Mouse (Mus musculus) intestine, embryonic 15.5 days (tissue): ENCODE measurements around the gene Dclre1b. TPM values are rescaled to one million over a fixed set of nuclear protein-coding genes. Genes with fewer than 3 reads are reported as not detected.

Source experiments
- ATAC-seq: fragments of 200-750 bp; cut with Nextera tagmentation; 2 replicates; pipeline ENCODE4 v1.8.0; 2017; ENCODE audit warnings: moderate TSS enrichment, moderate library complexity
- H3K27ac ChIP-seq: fragments of 300-500 bp; sonication (generic); 2 replicates; pipeline ENCODE4 v1.5.1; 2015; ENCODE audit warnings: mild to moderate bottlenecking, inconsistent platforms
- H3K27me3 ChIP-seq: fragments of 300-500 bp; sonication (generic); replicated peaks from 2 replicates; pipeline ENCODE4 v1.6.1; 2015; ENCODE audit warnings: inconsistent platforms
- H3K36me3 ChIP-seq: fragments of 300-500 bp; sonication (generic); 2 replicates; pipeline ENCODE4 v1.6.1; 2015; ENCODE audit warnings: inconsistent platforms
- H3K4me1 ChIP-seq: fragments of 300-500 bp; sonication (generic); replicated peaks from 2 replicates; pipeline ENCODE4 v1.6.1; 2015; ENCODE audit warnings: inconsistent platforms
- H3K4me2 ChIP-seq: fragments of 300-500 bp; sonication (generic); replicated peaks from 2 replicates; pipeline ENCODE4 v1.6.1; 2015; ENCODE audit warnings: mild to moderate bottlenecking, inconsistent platforms
- H3K4me3 ChIP-seq: fragments of 300-500 bp; sonication (generic); replicated peaks from 2 replicates; pipeline ENCODE4 v1.5.1; 2015; ENCODE audit warnings: inconsistent platforms
- H3K9ac ChIP-seq: fragments of 300-500 bp; sonication (generic); 2 replicates; pipeline ENCODE4 v1.6.1; 2015; ENCODE audit warnings: inconsistent platforms
- H3K9me3 ChIP-seq: fragments of 300-500 bp; sonication (generic); 2 replicates; pipeline ENCODE4 v1.6.1; 2016; ENCODE audit warnings: inconsistent platforms
- WGBS: fragments of 180-500 bp; shearing (Covaris S2); methylation state at CpG from one replicate; pipeline ENCODE4 v1.1.7; 2015; 5-methylcytosine and 5-hydroxymethylcytosine counted together
- polyA plus RNA-seq: library from polyadenylated mRNA; unstranded; fragments of >200 nt; fragmentation: Nextera tagmentation; extraction: Ambion mirVana; gene quantifications from 2 replicates; pipeline ENCODE4 v1.2.1, GENCODE M21; 2015

The Dclre1b gene
- polyA plus RNA-seq, 1 experiment from 2014 or later = 21.5 TPM

- H3K9ac ChIP-seq = no peak overlapping the region
- no peak for ATAC-seq
- H3K4me3 ChIP-seq = no peak overlapping the region
- H3K36me3 ChIP-seq = peaks cover 7% of the 10 kb centered on the region; the same call in 1 of the 2 replicates
- H3K9me3 ChIP-seq = no peaks in the 10 kb centered on the region
- no peak overlapping the region for H3K27ac ChIP-seq
- WGBS = 79% methylated on average over 5 of the region's 5 CpGs
- no peak overlapping the region for H3K4me2 ChIP-seq
- peaks cover 6% of the 10 kb centered on the region; the same call in 1 of the 2 replicates for H3K4me1 ChIP-seq
- H3K27me3 ChIP-seq = no peaks in the 10 kb centered on the region
Measured at GRCm38 (mm10) chr3:103780777-103781176, 28.5 kb downstream of the Dclre1b start.

- H3K36me3 ChIP-seq = peaks cover 7% of the 10 kb centered on the region; the same call in 1 of the 2 replicates
- no peak overlapping the region for H3K4me2 ChIP-seq
- no peaks in the 10 kb centered on the region for H3K27me3 ChIP-seq
- no peaks in the 10 kb centered on the region for H3K9me3 ChIP-seq
- no peak overlapping the region for H3K27ac ChIP-seq
- H3K4me3 ChIP-seq = no peak overlapping the region
- no peak overlapping the region for H3K9ac ChIP-seq
- WGBS = 87% methylated on average over 3 of the region's 3 CpGs
- H3K4me1 ChIP-seq = peaks cover 6% of the 10 kb centered on the region; the same call in 1 of the 2 replicates
- no peak for ATAC-seq
Measured at GRCm38 (mm10) chr3:103780271-103780670, 29.0 kb downstream of the Dclre1b start.

- H3K27ac ChIP-seq = no peak overlapping the region
- H3K4me1 ChIP-seq = peaks cover 6% of the 10 kb centered on the region; the same call in 1 of the 2 replicates
- ATAC-seq = no peak
- H3K27me3 ChIP-seq = no peaks in the 10 kb centered on the region
- H3K4me3 ChIP-seq = no peak overlapping the region
- H3K4me2 ChIP-seq = no peak overlapping the region
- H3K9me3 ChIP-seq = no peaks in the 10 kb centered on the region
- 86% methylated on average over 7 of the region's 7 CpGs for WGBS
- peaks cover 7% of the 10 kb centered on the region; the same call in 1 of the 2 replicates for H3K36me3 ChIP-seq
- no peak overlapping the region for H3K9ac ChIP-seq
Measured at GRCm38 (mm10) chr3:103779183-103779582, 30.1 kb downstream of the Dclre1b start.

GRCm38 (mm10) chr3:103778660-103779059, 30.6 kb downstream of the Dclre1b start:
- Histone ChIP-seq H3K36me3 (peaks cover 7% of the 10 kb centered on the region; the same call in 1 of the 2 replicates), H3K4me2 (no peak overlapping the region), H3K9me3 (no peaks in the 10 kb centered on the region), H3K4me1 (peaks cover 4% of the 10 kb centered on the region; the same call in 1 of the 2 replicates), H3K27ac (no peak overlapping the region), H3K27me3 (no peaks in the 10 kb centered on the region), H3K4me3 (no peak overlapping the region), H3K9ac (no peak overlapping the region)
- 76% methylated on average over 6 of the region's 6 CpGs for WGBS
- no peak for ATAC-seq

GRCm38 (mm10) chr3:103777940-103778339, 31.3 kb downstream of the Dclre1b start:
- Histone ChIP-seq H3K9ac (no peak overlapping the region), H3K36me3 (peaks cover 7% of the 10 kb centered on the region; the same call in 1 of the 2 replicates), H3K4me1 (no peaks in the 10 kb centered on the region; the same call in 1 of the 2 replicates), H3K27ac (no peak overlapping the region), H3K4me3 (no peak overlapping the region), H3K27me3 (no peaks in the 10 kb centered on the region), H3K9me3 (no peaks in the 10 kb centered on the region), H3K4me2 (no peak overlapping the region)
- whole genome bisulfite sequencing = 86% methylated on average over 11 of the region's 11 CpGs
- no peak for ATAC-seq

- Histone ChIP-seq H3K36me3 (peaks cover 7% of the 10 kb centered on the region; the same call in 1 of the 2 replicates), H3K27ac (no peak overlapping the region), H3K4me3 (no peak overlapping the region), H3K9me3 (no peaks in the 10 kb centered on the region), H3K4me2 (no peak overlapping the region), H3K4me1 (peaks cover 2% of the 10 kb centered on the region; the same call in 1 of the 2 replicates), H3K27me3 (no peaks in the 10 kb centered on the region), H3K9ac (no peak overlapping the region)
- no peak for ATAC-seq
- 89% methylated on average over 15 of the region's 15 CpGs for WGBS
Measured at GRCm38 (mm10) chr3:103774009-103774408, 35.2 kb downstream of the Dclre1b start.

GRCm38 (mm10) chr3:103773508-103773907, 35.7 kb downstream of the Dclre1b start:
- no peaks in the 10 kb centered on the region for H3K27me3 ChIP-seq
- H3K4me3 ChIP-seq = no peak overlapping the region
- no peak overlapping the region for H3K4me2 ChIP-seq
- H3K9me3 ChIP-seq = no peaks in the 10 kb centered on the region
- no peak overlapping the region for H3K27ac ChIP-seq
- no peak for ATAC-seq
- WGBS = 82% methylated on average over 3 of the region's 3 CpGs
- H3K9ac ChIP-seq = no peak overlapping the region
- H3K4me1 ChIP-seq = peaks cover 2% of the 10 kb centered on the region; the same call in 1 of the 2 replicates
- peaks cover 11% of the 10 kb centered on the region for H3K36me3 ChIP-seq

GRCm38 (mm10) chr3:103772846-103773245, 36.4 kb downstream of the Dclre1b start:
- Histone ChIP-seq H3K27ac (no peak overlapping the region), H3K4me2 (no peak overlapping the region), H3K9ac (no peak overlapping the region), H3K4me1 (peaks cover 2% of the 10 kb centered on the region; the same call in 1 of the 2 replicates), H3K27me3 (no peaks in the 10 kb centered on the region), H3K9me3 (no peaks in the 10 kb centered on the region), H3K36me3 (peaks cover 11% of the 10 kb centered on the region), H3K4me3 (no peak overlapping the region)
- 72% methylated on average over 4 of the region's 4 CpGs for WGBS
- no peak for ATAC-seq

GRCm38 (mm10) chr3:103771531-103772130, 37.6 kb downstream of the Dclre1b start:
- Histone ChIP-seq H3K4me2 (no peak overlapping the region), H3K9me3 (no peaks in the 10 kb centered on the region), H3K27me3 (no peaks in the 10 kb centered on the region), H3K9ac (no peak overlapping the region), H3K36me3 (peaks cover 7% of the 10 kb centered on the region; the same call in 1 of the 2 replicates), H3K4me1 (peaks cover 2% of the 10 kb centered on the region; the same call in 1 of the 2 replicates), H3K27ac (0 out of 2 replicates have a peak overlapping the region, but pooled peaks have one; percentile 9), H3K4me3 (no peak overlapping the region)
- 63% methylated on average over 9 of the region's 9 CpGs for WGBS
- no peak for ATAC-seq

- Histone ChIP-seq H3K9ac (no peak overlapping the region), H3K4me2 (no peak overlapping the region), H3K4me1 (no peaks in the 10 kb centered on the region; the same call in 1 of the 2 replicates), H3K27ac (no peak overlapping the region), H3K36me3 (peaks cover 15% of the 10 kb centered on the region; the same call in 1 of the 2 replicates), H3K27me3 (no peaks in the 10 kb centered on the region), H3K4me3 (no peak overlapping the region), H3K9me3 (no peaks in the 10 kb centered on the region)
- no peak for ATAC-seq
- 82% methylated on average over 3 of the region's 3 CpGs for WGBS
Measured at GRCm38 (mm10) chr3:103766789-103767188, 42.5 kb downstream of the Dclre1b start.

- no peak overlapping the region for H3K4me2 ChIP-seq
- WGBS = 72% methylated on average over 5 of the region's 5 CpGs
- H3K27me3 ChIP-seq = no peaks in the 10 kb centered on the region
- no peak overlapping the region for H3K27ac ChIP-seq
- peak; percentile 79 for ATAC-seq
- peaks cover 32% of the 10 kb centered on the region for H3K36me3 ChIP-seq
- H3K4me3 ChIP-seq = no peak overlapping the region
- H3K9ac ChIP-seq = no peak overlapping the region
- H3K9me3 ChIP-seq = no peaks in the 10 kb centered on the region
- no peaks in the 10 kb centered on the region for H3K4me1 ChIP-seq
Measured at GRCm38 (mm10) chr3:103759261-103759970, 49.8 kb downstream of the Dclre1b start.

GRCm38 (mm10) chr3:103758456-103758855, 50.8 kb downstream of the Dclre1b start:
- 89% methylated on average over 7 of the region's 7 CpGs for WGBS
- Histone ChIP-seq H3K27ac (no peak overlapping the region), H3K4me2 (no peak overlapping the region), H3K27me3 (no peaks in the 10 kb centered on the region), H3K9ac (no peak overlapping the region), H3K9me3 (no peaks in the 10 kb centered on the region), H3K4me3 (no peak overlapping the region), H3K4me1 (no peaks in the 10 kb centered on the region), H3K36me3 (peaks cover 31% of the 10 kb centered on the region)
- ATAC-seq = no peak
